Mouse (Mus musculus) thymus, adult 2 months (tissue): ENCODE data around the gene Hes5.

Experiments used
- CTCF ChIP-seq: fragments of 200-500 bp; IDR thresholded peaks from 2 replicates; pipeline ENCODE4 v1.5.1; 2012; ENCODE audit warnings: mild to moderate bottlenecking, control low read depth, low read length, moderate library complexity, borderline replicate concordance; ENCODE audit not compliant: control insufficient read depth, poor library complexity, insufficient read depth; ENCODE audit errors: extremely low read depth
- POLR2A ChIP-seq: fragments of 200-500 bp; IDR thresholded peaks from 2 replicates; pipeline ENCODE4 v1.6.1; 2012; ENCODE audit warnings: mild to moderate bottlenecking, low read length, control low read depth, moderate library complexity; ENCODE audit not compliant: control insufficient read depth, poor library complexity, insufficient read depth; ENCODE audit errors: extremely low read depth

DNA sequence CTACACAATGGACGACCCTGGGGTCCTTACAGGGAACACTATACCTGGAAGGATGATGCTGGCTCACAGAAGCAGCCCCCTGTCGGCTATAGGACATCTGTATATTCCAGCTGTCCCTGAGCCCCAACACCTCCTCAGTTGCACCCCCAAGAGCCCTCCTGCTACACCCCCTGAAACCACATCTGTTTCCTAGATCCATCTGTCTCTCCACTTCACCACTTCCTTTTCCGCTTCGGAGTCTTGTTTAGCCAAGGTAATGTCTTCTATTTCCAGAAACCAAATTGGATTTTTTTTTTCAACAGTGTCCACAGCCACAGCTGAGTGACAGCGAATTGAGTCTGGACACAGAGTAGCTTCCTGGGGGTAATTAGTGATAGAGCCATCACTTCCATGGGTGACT lies 38.7 kb downstream of the Hes5 start:
- TF ChIP-seq POLR2A (no peak), CTCF (no peak)
